ENCODE assay signal across 7 mouse cellular contexts in the genomic region with DNA sequence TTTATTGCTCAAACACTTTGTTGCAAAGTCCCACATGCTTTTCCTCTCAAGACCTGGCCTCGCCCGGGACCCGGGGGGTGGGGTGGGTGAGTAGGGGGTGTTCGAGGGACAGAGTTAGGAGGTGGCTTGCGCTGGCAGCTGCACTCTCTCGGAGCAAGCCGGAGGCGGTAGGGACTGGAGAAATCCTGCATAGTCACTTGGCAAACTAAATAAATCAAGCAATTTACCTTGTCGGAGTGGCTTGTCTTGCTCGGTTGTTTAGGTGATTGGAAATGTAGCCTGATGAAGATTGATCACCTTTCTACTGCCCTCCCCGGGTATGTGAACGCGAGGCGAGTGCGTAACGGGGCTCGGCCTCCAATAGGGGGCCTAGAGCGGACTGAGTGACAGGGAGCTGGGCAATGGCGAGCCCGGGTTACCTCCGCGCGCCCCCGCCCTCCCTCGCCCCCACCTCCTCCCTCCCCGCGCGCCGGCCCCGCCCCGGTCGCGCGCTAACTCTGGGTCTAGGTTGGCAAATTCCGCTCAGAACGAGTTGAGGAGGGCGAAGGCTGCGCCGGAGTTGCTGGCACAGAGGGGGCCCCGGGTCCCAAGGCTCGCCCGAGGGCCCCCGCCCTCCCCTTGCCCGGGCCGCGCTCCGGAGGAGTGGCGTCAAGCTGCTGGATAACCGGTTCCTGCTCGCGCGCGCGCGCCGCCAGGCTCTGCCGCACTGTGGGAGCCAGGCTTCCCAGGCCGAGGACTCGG. TPM values are rescaled to one million over a fixed set of nuclear protein-coding genes. Genes with fewer than 3 reads are reported as not detected.
A peak's percentile ranks its signal among the peaks of the same experiment; 100 is the strongest.
DNase-seq lines count a peak whose midpoint lies in the region; ATAC-seq lines count a peak whose summit lies in the region.

No protein-coding gene starts in this region.

- under 1% methylated on average over 45 of the region's 59 CpGs for WGBS in embryonic facial prominence, embryonic 15.5 days
- WGBS in midbrain, embryonic 10.5 days, result under 1% methylated on average over 43 of the region's 59 CpGs
- WGBS in stomach, embryonic 16.5 days, result under 1% methylated on average over 49 of the region's 59 CpGs

- peak overlapping the region; percentile 53 for H3K9ac ChIP-seq in embryonic facial prominence, embryonic 15.5 days
- H3K9ac ChIP-seq in stomach, embryonic 16.5 days (ENCODE audit: low read length), result peak overlapping the region; percentile 66

- peak overlapping the region; percentile 53 for H3K4me3 ChIP-seq in embryonic facial prominence, embryonic 15.5 days (replicated peaks)
- H3K4me3 ChIP-seq in midbrain, embryonic 10.5 days, result peak overlapping the region; percentile 85
- H3K4me3 ChIP-seq in stomach, embryonic 16.5 days (replicated peaks; ENCODE audit: low read length), result peak overlapping the region; percentile 53

- ATAC-seq in embryonic facial prominence, embryonic 15.5 days (ENCODE audit: insufficient number of reproducible peaks, low FRiP score, low TSS enrichment, low read depth), result peak; percentile 85
- ATAC-seq in stomach, embryonic 16.5 days (ENCODE audit: insufficient read depth, low FRiP score), result peak; percentile 81

- peaks cover 44% of the 10 kb centered on the region for H3K4me1 ChIP-seq in embryonic facial prominence, embryonic 15.5 days
- peaks cover 78% of the 10 kb centered on the region for H3K4me1 ChIP-seq in midbrain, embryonic 10.5 days
- peaks cover 28% of the 10 kb centered on the region for H3K4me1 ChIP-seq in stomach, embryonic 16.5 days (ENCODE audit: control insufficient read depth, insufficient read depth, low read length)

- H3K27ac ChIP-seq in embryonic facial prominence, embryonic 15.5 days (replicated peaks), result peak overlapping the region; percentile 88
- H3K27ac ChIP-seq in midbrain, embryonic 10.5 days (replicated peaks), result peak overlapping the region; percentile 100
- no peak overlapping the region for H3K27ac ChIP-seq in stomach, embryonic 16.5 days (ENCODE audit: low read length)

- intact Hi-C loops in heart, postnatal 36 days (cut with DNase I), result no loop called here
- intact Hi-C loops in left cerebral cortex, postnatal 10 days (cut with DNase I), result no loop called here

- H3K36me3 ChIP-seq in embryonic facial prominence, embryonic 15.5 days, result no peaks in the 10 kb centered on the region
- H3K36me3 ChIP-seq in midbrain, embryonic 10.5 days, result peaks cover 33% of the 10 kb centered on the region
- no peaks in the 10 kb centered on the region for H3K36me3 ChIP-seq in stomach, embryonic 16.5 days (ENCODE audit: control insufficient read depth, insufficient read depth, low read length)

- peak; percentile 38 for DNase-seq in CD4-positive helper T cell, adult 2 months (ENCODE audit: low read depth, low spot score)
- peak; percentile 85 for DNase-seq in Muller cell, postnatal 12 days (ENCODE audit: inconsistent ontology term)
- DNase-seq in heart, postnatal 36 days, result peak; percentile 25 to 52
- DNase-seq in left cerebral cortex, postnatal 10 days (ENCODE audit: extremely low spot score in 1 of 2, low spot score in 2 of 2), result peak; percentile 34 to 73
- DNase-seq in midbrain, embryonic 10.5 days (ENCODE audit: low spot score), result peak; percentile 92

- H3K9me3 ChIP-seq in embryonic facial prominence, embryonic 15.5 days (replicated peaks), result no peaks in the 10 kb centered on the region
- no peaks in the 10 kb centered on the region for H3K9me3 ChIP-seq in midbrain, embryonic 10.5 days (replicated peaks)
- H3K9me3 ChIP-seq in stomach, embryonic 16.5 days (replicated peaks; ENCODE audit: control insufficient read depth, low read length), result no peaks in the 10 kb centered on the region

- peaks cover 76% of the 10 kb centered on the region for H3K27me3 ChIP-seq in embryonic facial prominence, embryonic 15.5 days
- H3K27me3 ChIP-seq in midbrain, embryonic 10.5 days (ENCODE audit: low read depth, poor library complexity, severe bottlenecking), result peaks cover 87% of the 10 kb centered on the region
- H3K27me3 ChIP-seq in stomach, embryonic 16.5 days (ENCODE audit: control insufficient read depth, insufficient read depth, low read length), result peaks cover 81% of the 10 kb centered on the region

- peak overlapping the region; percentile 92 for H3K4me2 ChIP-seq in embryonic facial prominence, embryonic 15.5 days (replicated peaks)
- peak overlapping the region; percentile 81 for H3K4me2 ChIP-seq in stomach, embryonic 16.5 days (ENCODE audit: low read depth, low read length)

RNA-seq across cellular contexts. Expression of a gene that starts 1.2 kb away (rescaled TPM):
- 9.3 and 12.7 TPM in 2 replicates for polyA plus RNA-seq in embryonic facial prominence, embryonic 15.5 days (2015; fragmentation: Nextera tagmentation; extraction: Ambion mirVana)
- not detected for total RNA-seq in heart, postnatal 36 days (2021)
- total RNA-seq in left cerebral cortex, postnatal 10 days (2021), result 1 to 10 TPM; 6.4 to 6.6 TPM
- polyA plus RNA-seq in midbrain, embryonic 10.5 days (2016; fragmentation: Nextera tagmentation; extraction: Ambion mirVana), result 44.5 and 54.8 TPM in 2 replicates
- polyA plus RNA-seq in stomach, embryonic 16.5 days (2015; fragmentation: Nextera tagmentation; extraction: Ambion mirVana), result 0.09 TPM in 1 of 2 replicates, not detected in the other

Comparison
In these comparisons a context has a peak if more than half of its experiments do, and no peak if none do; other contexts are left out.
1. DNase-seq: peak in every context shown above with its lines; median percentile 92 in midbrain, embryonic 10.5 days; 85 in Muller cell, postnatal 12 days; 54 in left cerebral cortex, postnatal 10 days; 38 in heart, postnatal 36 days; 38 in CD4-positive helper T cell, adult 2 months.